Mouse (Mus musculus) lung, adult 2 months (tissue): ENCODE data around the gene Msi1.

Source experiments
- CTCF ChIP-seq: fragments of 200-500 bp; IDR thresholded peaks from 2 replicates; pipeline ENCODE4 v1.5.1; 2011; ENCODE audit warnings: mild to moderate bottlenecking, low read length, control low read depth; ENCODE audit not compliant: insufficient read depth
- POLR2A ChIP-seq: fragments of 200-500 bp; IDR thresholded peaks from 2 replicates; pipeline ENCODE4 v1.6.1; 2011; ENCODE audit warnings: low read depth, mild to moderate bottlenecking, control low read depth, low read length, borderline replicate concordance; ENCODE audit errors: extremely low read depth

DNA sequence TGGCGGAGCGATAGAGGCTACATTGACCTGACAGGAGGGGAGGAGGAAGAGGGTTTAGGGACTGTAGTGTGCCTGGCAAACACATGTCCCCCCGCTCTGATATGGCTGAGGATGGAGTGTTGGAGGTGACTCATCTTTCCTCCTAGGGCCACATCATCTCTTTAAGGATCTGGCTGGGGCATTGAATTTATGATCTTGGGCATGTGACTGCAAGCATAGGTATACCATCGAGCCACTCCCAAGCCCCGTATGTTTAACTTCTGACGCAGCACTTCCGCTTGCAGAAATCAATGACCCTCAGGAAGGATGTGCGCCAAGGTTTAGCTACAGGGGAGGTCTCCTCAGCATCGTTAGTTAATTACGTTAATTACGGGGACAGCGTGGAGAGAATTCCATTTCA lies 73.6 kb downstream of the Msi1 start:
- no peak for TF ChIP-seq CTCF
- no peak for TF ChIP-seq POLR2A
